Mouse (Mus musculus): Measurements from ENCODE around the gene Vtcn1.

DNA sequence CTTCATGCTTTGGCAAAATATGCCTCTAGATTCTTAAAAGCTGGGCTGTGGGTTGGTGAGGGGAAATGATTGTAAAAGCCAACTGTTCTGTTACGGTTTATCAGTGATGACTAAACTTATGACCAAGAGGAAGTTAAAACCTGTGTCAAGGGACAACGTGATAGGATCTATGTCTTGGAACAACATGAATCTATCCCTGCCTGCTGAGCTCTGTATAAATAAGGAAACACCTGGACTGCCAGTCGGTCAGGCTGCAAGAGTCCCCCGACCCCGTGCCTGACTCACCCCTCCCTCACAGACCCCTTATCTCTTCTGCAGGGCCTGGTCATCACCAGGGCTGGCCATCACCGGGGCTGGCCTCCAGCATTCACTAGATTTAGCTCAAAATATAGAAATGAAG is 80.9 kb downstream of the Vtcn1 start:
- TF ChIP-seq CTCF (IDR thresholded peaks at IDR 0.05; ENCODE audit: low read depth) (no peak), EP300 (IDR thresholded peaks at IDR 0.05; ENCODE audit: low read depth) (no peak)
